Comparison of ENCODE assay signal across 8 mouse cellular contexts in the genomic region with DNA sequence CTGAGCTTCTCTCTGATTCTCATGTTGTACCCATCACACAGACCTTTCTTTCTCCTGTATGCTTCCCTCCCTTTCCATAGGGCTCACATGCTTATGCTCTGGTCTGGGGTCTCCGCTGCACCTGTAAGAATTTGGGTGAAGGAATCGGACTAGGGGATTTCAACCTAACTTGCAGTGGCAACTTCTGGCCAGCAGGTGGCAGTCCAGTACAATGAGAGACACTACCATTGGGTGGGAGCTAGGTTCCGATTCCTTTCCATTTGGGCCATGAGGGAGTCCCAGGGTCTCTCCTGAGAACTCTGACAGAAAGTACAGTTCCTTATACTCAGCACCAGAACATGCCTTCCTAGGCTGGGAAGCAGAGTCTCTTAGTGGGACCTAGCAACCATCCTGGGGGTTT. TPM values are rescaled to one million over a fixed set of nuclear protein-coding genes. Genes with fewer than 3 reads are reported as not detected.
DNase-seq lines count a peak whose midpoint lies in the region; ATAC-seq and TF ChIP-seq lines count a peak whose summit lies in the region.

No protein-coding gene starts in this region.

- ATAC-seq in forebrain, embryonic 15.5 days (replicated peaks): no peak

- TF ChIP-seq POLR2A in small intestine, adult 2 months (IDR thresholded peaks at IDR 0.05; ENCODE audit: low read depth, low read length): no peak

- no peaks in the 10 kb centered on the region for H3K36me3 ChIP-seq in forebrain, embryonic 10.5 days (replicated peaks)
- no peaks in the 10 kb centered on the region for H3K36me3 ChIP-seq in forebrain, embryonic 15.5 days
- H3K36me3 ChIP-seq in ES-E14 (ENCODE audit: control insufficient read depth, insufficient read depth, low read length, poor library complexity, severe bottlenecking): no peaks in the 10 kb centered on the region; the same call in 1 of the 2 replicates
- H3K36me3 ChIP-seq in small intestine, adult 2 months (ENCODE audit: control insufficient read depth, insufficient read depth, low read length): no peaks in the 10 kb centered on the region

- no peak overlapping the region for H3K4me3 ChIP-seq in forebrain, embryonic 10.5 days
- H3K4me3 ChIP-seq in forebrain, embryonic 15.5 days: no peak overlapping the region
- H3K4me3 ChIP-seq in ES-E14 (ENCODE audit: insufficient read depth in 1 of 2, low read depth in 1 of 2, low read length in 2 of 2, poor library complexity in 1 of 2, severe bottlenecking in 1 of 2): no peak overlapping the region
- no peak overlapping the region for H3K4me3 ChIP-seq in small intestine, adult 2 months (ENCODE audit: low read depth, low read length)

- in situ Hi-C loops in ES-E14 (cut with MboI; ENCODE audit: low sequenced_read_pairs in 2 of 2, unreplicated experiment in 2 of 2): loop anchor here in 1 of 2 experiments (10.0 kb wide), 1 partner anchor 101 kb away; no protein-coding TSS in a partner anchor

- TF ChIP-seq CTCF in small intestine, adult 2 months (IDR thresholded peaks at IDR 0.05; ENCODE audit: extremely low read depth, insufficient read length, insufficient replicate concordance, low read depth, low read length): peak; percentile 98

- peak; percentile 72 for DNase-seq in forebrain, embryonic 10.5 days (ENCODE audit: extremely low spot score, low spot score)
- peak; percentile 69 for DNase-seq in ES-E14 (ENCODE audit: low read depth, low spot score)
- peak; percentile 56 for DNase-seq in cerebellum, adult 11 months
- peak; percentile 56 for DNase-seq in forelimb bud, embryonic 11.5 days (ENCODE audit: low read depth, low spot score)
- peak; percentile 19 for DNase-seq in large intestine, adult 2 months (ENCODE audit: low read depth, low spot score)
- DNase-seq in lung, postnatal 14 days: peak; percentile 73

- H3K4me1 ChIP-seq in forebrain, embryonic 10.5 days: 0 out of 2 replicates have a peak, but pooled peaks cover 9% of the 10 kb centered on the region
- no peaks in the 10 kb centered on the region for H3K4me1 ChIP-seq in forebrain, embryonic 15.5 days
- peaks cover 0 to 6% of the 10 kb centered on the region in 2 experiments; a peak in 1 of 4 replicates for H3K4me1 ChIP-seq in ES-E14 (ENCODE audit: control insufficient read depth in 2 of 2, insufficient read depth in 2 of 2, low read length in 2 of 2, poor library complexity in 1 of 2)
- H3K4me1 ChIP-seq in small intestine, adult 2 months (ENCODE audit: control insufficient read depth, insufficient read depth, insufficient read length, low read length): no peaks in the 10 kb centered on the region

- H3K27ac ChIP-seq in forebrain, embryonic 10.5 days: no peak overlapping the region
- no peak overlapping the region for H3K27ac ChIP-seq in forebrain, embryonic 15.5 days (replicated peaks)
- H3K27ac ChIP-seq in ES-E14 (ENCODE audit: insufficient read depth, low read depth, low read length, poor library complexity, severe bottlenecking): no peak overlapping the region
- no peak overlapping the region for H3K27ac ChIP-seq in small intestine, adult 2 months (ENCODE audit: insufficient read depth, low read depth, low read length)

- H3K27me3 ChIP-seq in forebrain, embryonic 10.5 days (ENCODE audit: poor library complexity, severe bottlenecking): peaks cover 14% of the 10 kb centered on the region
- no peaks in the 10 kb centered on the region for H3K27me3 ChIP-seq in forebrain, embryonic 15.5 days
- H3K27me3 ChIP-seq in small intestine, adult 2 months (ENCODE audit: control insufficient read depth, insufficient read depth, low read length): no peaks in the 10 kb centered on the region

- H3K9ac ChIP-seq in forebrain, embryonic 15.5 days (replicated peaks): no peak overlapping the region
- H3K9ac ChIP-seq in ES-E14 (ENCODE audit: insufficient read depth, low read depth, low read length, poor library complexity, severe bottlenecking): no peak overlapping the region

- 17% methylated on average over 3 of the region's 3 CpGs for WGBS in forebrain, embryonic 10.5 days
- WGBS in forebrain, embryonic 15.5 days: 9% methylated on average over 3 of the region's 3 CpGs
- WGBS in large intestine, adult 2 months: 15% methylated on average over 3 of the region's 3 CpGs
- 12% methylated on average over 3 of the region's 3 CpGs for WGBS in small intestine, adult 2 months

- no peaks in the 10 kb centered on the region for H3K9me3 ChIP-seq in forebrain, embryonic 10.5 days
- no peaks in the 10 kb centered on the region for H3K9me3 ChIP-seq in forebrain, embryonic 15.5 days
- no peaks in the 10 kb centered on the region for H3K9me3 ChIP-seq in ES-E14 (ENCODE audit: control insufficient read depth, insufficient read depth, low read depth, low read length)

- no peak overlapping the region for H3K4me2 ChIP-seq in forebrain, embryonic 15.5 days (replicated peaks)

TF ChIP-seq in ES-E14, 5 proteins besides CTCF, POLR2A, EP300 and RAD21:
- peak; percentile 65 for TF ChIP-seq ZC3H11A (IDR thresholded peaks at IDR 0.05; ENCODE audit: borderline replicate concordance, low read depth, low read length)
- TF ChIP-seq ZNF384 (IDR thresholded peaks at IDR 0.05; ENCODE audit: low read depth, low read length): 0 out of 2 replicates have a peak, but pooled peaks have one; percentile 7
- no peak for TF ChIP-seq HCFC1 (IDR thresholded peaks at IDR 0.05; ENCODE audit: borderline replicate concordance, insufficient read depth, low read length)

RNA-seq across cellular contexts. Expression of gene Vrtn, which starts 13.1 kb away (rescaled TPM):
- not detected in 2 replicates for polyA plus RNA-seq in forebrain, embryonic 10.5 days (2016; fragmentation: Nextera tagmentation; extraction: Ambion mirVana)
- not detected in 2 replicates for polyA plus RNA-seq in forebrain, embryonic 15.5 days (2015; fragmentation: Nextera tagmentation; extraction: Ambion mirVana)
- total RNA-seq in ES-E14 (2012; rRNA removed): 4.1 and 5.8 TPM in 2 replicates
- not detected in 2 replicates for polyA plus RNA-seq in large intestine, adult 2 months (2012; rRNA removed)
- not detected in 2 replicates for polyA plus RNA-seq in small intestine, adult 2 months (2012; rRNA removed)

RNA-seq across cellular contexts. Expression of gene Abcd4, which starts 36.7 kb away (rescaled TPM):
- 12.7 and 12.8 TPM in 2 replicates for polyA plus RNA-seq in forebrain, embryonic 10.5 days (2016; fragmentation: Nextera tagmentation; extraction: Ambion mirVana)
- polyA plus RNA-seq in forebrain, embryonic 15.5 days (2015; fragmentation: Nextera tagmentation; extraction: Ambion mirVana): 12.1 and 12.8 TPM in 2 replicates
- total RNA-seq in ES-E14 (2012; rRNA removed): 26.9 and 49.5 TPM in 2 replicates
- 29.0 and 49.4 TPM in 2 replicates for polyA plus RNA-seq in large intestine, adult 2 months (2012; rRNA removed)
- polyA plus RNA-seq in small intestine, adult 2 months (2012; rRNA removed): 9.5 and 30.6 TPM in 2 replicates

RNA-seq across cellular contexts. Expression of gene Syndig1l, which starts 44.7 kb away (rescaled TPM):
- polyA plus RNA-seq in forebrain, embryonic 10.5 days (2016; fragmentation: Nextera tagmentation; extraction: Ambion mirVana): 0.10 and 0.15 TPM in 2 replicates
- polyA plus RNA-seq in forebrain, embryonic 15.5 days (2015; fragmentation: Nextera tagmentation; extraction: Ambion mirVana): 3.4 and 3.9 TPM in 2 replicates
- total RNA-seq in ES-E14 (2012; rRNA removed): 0.09 and 0.16 TPM in 2 replicates
- 0.04 and 0.21 TPM in 2 replicates for polyA plus RNA-seq in large intestine, adult 2 months (2012; rRNA removed)
- not detected in 2 replicates for polyA plus RNA-seq in small intestine, adult 2 months (2012; rRNA removed)

Comparison
In these comparisons a context has a peak if more than half of its experiments do, and no peak if none do; other contexts are left out.
1. DNase-seq: peak in every context shown above with its lines; median percentile 73 in lung, postnatal 14 days; 72 in forebrain, embryonic 10.5 days; 69 in ES-E14; 56 in cerebellum, adult 11 months; 56 in forelimb bud, embryonic 11.5 days; 19 in large intestine, adult 2 months.